Mouse (Mus musculus) hindbrain, embryonic 15.5 days (tissue): ENCODE data around the gene Speer4d. TPM values are rescaled to one million over a fixed set of nuclear protein-coding genes. Genes with fewer than 3 reads are reported as not detected.
"Not testable (repeated sequence)": the region's sequence is repeated elsewhere in the genome, so short reads cannot be mapped to it uniquely, and the experiment has no call there.

Source experiments
- ATAC-seq: fragments of 200-750 bp; cut with Nextera tagmentation; 2 replicates; pipeline ENCODE4 v1.8.0; 2017; ENCODE audit warnings: low read depth, moderate number of reproducible peaks, moderate TSS enrichment; ENCODE audit not compliant: low FRiP score
- H3K27ac ChIP-seq: fragments of 300-500 bp; sonication (generic); replicated peaks from 2 replicates; pipeline ENCODE4 v1.5.1; 2015; ENCODE audit warnings: mild to moderate bottlenecking, inconsistent platforms
- H3K27me3 ChIP-seq: fragments of 300-500 bp; sonication (generic); 2 replicates; pipeline ENCODE4 v1.6.1; 2015; ENCODE audit warnings: control low read depth, inconsistent platforms
- H3K36me3 ChIP-seq: fragments of 300-500 bp; sonication (generic); 2 replicates; pipeline ENCODE4 v1.6.1; 2015; ENCODE audit warnings: control low read depth, inconsistent platforms
- H3K4me1 ChIP-seq: fragments of 300-500 bp; sonication (generic); replicated peaks from 2 replicates; pipeline ENCODE4 v1.6.1; 2015; ENCODE audit warnings: control low read depth, inconsistent platforms
- H3K4me2 ChIP-seq: fragments of 300-500 bp; sonication (generic); 2 replicates; pipeline ENCODE4 v1.6.1; 2015; ENCODE audit warnings: moderate library complexity, mild to moderate bottlenecking, inconsistent platforms
- H3K4me3 ChIP-seq: fragments of 300-500 bp; sonication (generic); 2 replicates; pipeline ENCODE4 v1.5.1; 2015; ENCODE audit warnings: mild to moderate bottlenecking, inconsistent platforms
- H3K9ac ChIP-seq: fragments of 300-500 bp; sonication (generic); 2 replicates; pipeline ENCODE4 v1.6.1; 2015; ENCODE audit warnings: inconsistent platforms
- H3K9me3 ChIP-seq: fragments of 300-500 bp; sonication (generic); 2 replicates; pipeline ENCODE4 v1.6.1; 2016; ENCODE audit warnings: control low read depth, inconsistent platforms
- WGBS: fragments of 180-500 bp; shearing (Covaris S2); methylation state at CpG from one replicate; pipeline ENCODE4 v1.1.7; 2015; 5-methylcytosine and 5-hydroxymethylcytosine counted together
- polyA plus RNA-seq: library from polyadenylated mRNA; unstranded; fragments of >200 nt; fragmentation: Nextera tagmentation; extraction: Ambion mirVana; gene quantifications from 2 replicates; pipeline ENCODE4 v1.2.1, GENCODE M21; 2015

The Speer4d gene
- polyA plus RNA-seq, 1 experiment from 2014 or later, result not detected

DNA sequence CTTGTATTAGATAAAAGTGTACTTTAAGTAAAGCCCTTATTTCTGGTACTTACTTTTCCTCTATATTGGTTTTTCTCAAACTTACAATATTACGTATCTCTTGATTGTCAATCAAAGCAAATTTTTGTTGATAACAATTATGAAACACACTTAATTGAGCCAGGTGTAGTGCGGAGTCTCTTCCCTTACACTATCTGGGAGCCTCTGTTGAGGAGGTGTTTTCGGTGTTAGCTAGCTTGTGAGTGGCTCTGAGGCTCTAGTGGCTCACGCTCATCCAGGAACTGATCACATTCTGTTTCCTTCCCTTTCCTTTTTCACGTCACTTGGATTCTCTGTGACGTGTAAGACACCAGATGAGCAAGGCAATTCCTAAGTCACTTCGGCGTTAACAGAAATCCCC lies 15.3 kb upstream of the Speer4d start:
- H3K9me3 ChIP-seq, result peaks cover 17% of the 10 kb centered on the region
- not testable (repeated sequence) for H3K36me3 ChIP-seq, H3K4me3 ChIP-seq, H3K9ac ChIP-seq, H3K27me3 ChIP-seq, H3K4me2 ChIP-seq, ATAC-seq, H3K4me1 ChIP-seq, H3K27ac ChIP-seq
- WGBS, result 75% methylated on average over 8 of the region's 8 CpGs

DNA sequence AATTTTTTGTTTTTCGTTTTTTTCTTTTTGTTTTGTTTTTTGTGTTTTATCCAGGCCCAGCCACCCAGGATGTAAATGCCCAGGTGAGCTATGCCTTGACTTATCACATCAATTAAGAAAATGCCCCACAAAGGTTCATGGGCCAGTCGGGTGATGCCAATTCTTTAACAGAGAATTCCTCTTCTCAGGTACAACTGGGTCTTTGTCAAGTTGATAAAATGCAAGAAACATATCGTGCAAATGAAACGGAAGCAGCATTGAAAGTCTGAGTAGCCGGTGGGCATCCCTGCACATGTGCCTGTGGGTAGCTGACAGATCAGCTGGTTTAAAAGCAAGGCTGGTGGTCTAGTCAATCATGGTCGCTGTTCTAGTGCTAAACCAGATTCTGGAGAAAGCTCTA lies 12.2 kb upstream of the Speer4d start:
- not testable (repeated sequence) for H3K4me2 ChIP-seq, H3K4me1 ChIP-seq, H3K9me3 ChIP-seq, H3K36me3 ChIP-seq, H3K27me3 ChIP-seq, H3K27ac ChIP-seq, H3K4me3 ChIP-seq, H3K9ac ChIP-seq
- peak; percentile 54; the same call in 1 of the 2 replicates for ATAC-seq
- 69% methylated on average over 6 of the region's 6 CpGs for WGBS

DNA sequence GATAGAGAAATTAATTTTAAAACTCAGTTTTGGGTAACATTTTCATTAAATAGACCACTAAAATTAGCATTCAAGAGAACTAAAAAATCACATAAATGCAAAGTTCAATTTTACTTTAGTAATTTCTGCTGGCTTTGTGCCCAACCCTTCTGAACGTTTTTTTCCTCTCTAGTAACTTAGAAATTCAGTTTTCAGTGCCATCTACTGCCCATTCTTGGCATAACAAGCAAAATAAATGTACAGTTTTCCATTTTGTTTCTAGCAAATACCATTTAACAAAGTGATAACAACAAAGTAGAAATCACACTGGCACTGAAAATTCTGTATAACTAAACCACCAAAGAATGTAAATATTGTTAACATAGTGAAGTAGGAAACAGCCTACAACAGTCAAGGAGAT lies 8.2 kb upstream of the Speer4d start:
- H3K9me3 ChIP-seq, H3K27me3 ChIP-seq, H3K4me2 ChIP-seq, H3K27ac ChIP-seq, ATAC-seq, H3K4me1 ChIP-seq, H3K4me3 ChIP-seq, H3K9ac ChIP-seq, H3K36me3 ChIP-seq: not testable (repeated sequence)
- WGBS, result 9% methylated on average over 1 of the region's 1 CpGs

DNA sequence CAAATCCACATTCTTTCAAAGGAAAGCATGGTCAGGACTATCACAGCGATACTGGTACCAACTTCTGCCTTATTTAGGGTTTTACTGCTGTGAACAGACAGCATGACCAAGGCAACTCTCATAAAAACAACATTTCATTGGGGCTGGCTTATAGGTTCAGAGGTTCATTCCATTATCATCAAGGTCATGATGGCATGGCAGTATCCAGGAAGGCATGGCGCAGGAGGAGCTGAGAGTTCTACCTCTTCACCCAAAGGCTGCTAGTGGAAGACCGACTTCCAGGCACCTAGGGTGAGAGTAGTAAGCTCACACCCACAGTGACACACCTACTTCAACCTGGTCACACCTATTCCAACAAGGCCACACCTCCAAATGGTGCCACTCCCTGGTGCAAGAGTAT lies 2.7 kb upstream of the Speer4d start:
- not testable (repeated sequence) for H3K9me3 ChIP-seq, H3K9ac ChIP-seq, H3K4me1 ChIP-seq, ATAC-seq, H3K27ac ChIP-seq, H3K36me3 ChIP-seq, H3K27me3 ChIP-seq, H3K4me2 ChIP-seq, H3K4me3 ChIP-seq
- 79% methylated on average over 3 of the region's 3 CpGs for WGBS

DNA sequence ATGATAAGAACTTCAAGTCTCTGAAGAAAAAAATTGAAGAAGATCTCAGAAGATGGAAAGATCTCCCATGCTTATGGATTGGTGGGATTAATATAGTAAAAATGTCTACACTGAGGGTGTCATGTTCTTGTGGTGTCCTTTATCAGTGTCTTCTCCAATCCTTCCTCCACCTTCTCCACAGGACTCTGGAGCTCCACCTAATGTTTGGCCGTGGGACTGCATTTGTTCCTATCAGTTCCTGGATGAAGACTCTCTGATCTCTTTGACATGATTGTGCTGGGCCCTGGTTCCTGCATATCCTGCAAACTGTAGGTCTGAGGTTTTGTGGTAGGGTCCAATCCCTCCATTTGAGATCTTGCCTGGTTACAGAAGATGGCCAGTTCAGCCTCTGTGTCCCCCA lies 9.3 kb downstream of the Speer4d start:
- not testable (repeated sequence) for H3K4me3 ChIP-seq, H3K27ac ChIP-seq, H3K9me3 ChIP-seq, H3K36me3 ChIP-seq, H3K4me2 ChIP-seq, ATAC-seq, H3K4me1 ChIP-seq, H3K27me3 ChIP-seq, H3K9ac ChIP-seq
- 17% methylated on average over 1 of the region's 1 CpGs for WGBS

DNA sequence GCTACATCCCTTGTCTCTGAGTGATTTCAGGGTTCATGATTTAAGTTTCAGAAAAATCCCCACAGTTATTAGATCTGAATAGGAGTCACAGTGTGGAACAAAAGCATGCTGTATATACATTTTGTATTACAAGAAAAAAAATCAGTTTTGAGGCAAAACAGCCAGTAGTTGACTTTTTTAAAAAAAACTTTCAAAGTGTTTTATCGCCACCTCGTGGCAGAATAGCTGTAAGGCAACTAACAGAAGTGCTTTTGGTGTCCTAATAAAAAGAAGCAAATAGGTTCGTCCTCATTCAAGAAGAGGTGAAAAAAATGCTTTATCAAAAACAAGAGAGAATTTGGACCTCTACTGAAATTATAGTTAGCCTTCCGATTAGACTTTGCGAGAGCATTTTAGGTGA lies 11.2 kb downstream of the Speer4d start:
- H3K36me3 ChIP-seq, ATAC-seq, H3K27me3 ChIP-seq, H3K4me2 ChIP-seq, H3K9ac ChIP-seq, H3K4me1 ChIP-seq, H3K4me3 ChIP-seq, H3K27ac ChIP-seq, H3K9me3 ChIP-seq: not testable (repeated sequence)
- 36% methylated on average over 5 of the region's 5 CpGs for WGBS

DNA sequence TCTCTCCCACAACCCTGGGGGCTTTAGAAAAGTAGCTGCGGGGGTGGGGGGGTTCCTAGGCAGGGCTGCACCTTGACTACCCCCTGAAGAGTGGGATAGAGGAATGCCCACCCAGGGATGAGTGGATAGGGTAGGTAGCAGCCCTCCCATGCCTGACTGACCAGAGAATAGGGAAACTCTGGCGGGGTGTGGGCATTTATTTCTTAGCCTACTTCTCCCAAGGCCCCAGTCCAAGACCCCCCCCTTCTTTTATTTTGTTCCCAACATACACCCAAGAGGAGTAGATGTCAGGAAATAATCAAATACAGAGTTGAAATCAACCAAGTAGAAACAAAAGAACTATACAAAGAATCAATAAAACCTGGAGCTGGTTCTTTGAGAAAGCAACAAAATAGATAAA lies 18.8 kb downstream of the Speer4d start:
- not testable (repeated sequence) for H3K27me3 ChIP-seq, H3K4me2 ChIP-seq, H3K36me3 ChIP-seq, H3K4me1 ChIP-seq, H3K4me3 ChIP-seq, H3K9ac ChIP-seq, ATAC-seq, H3K27ac ChIP-seq
- 73% methylated on average over 2 of the region's 2 CpGs for WGBS
- H3K9me3 ChIP-seq, result peaks cover 23% of the 10 kb centered on the region

DNA sequence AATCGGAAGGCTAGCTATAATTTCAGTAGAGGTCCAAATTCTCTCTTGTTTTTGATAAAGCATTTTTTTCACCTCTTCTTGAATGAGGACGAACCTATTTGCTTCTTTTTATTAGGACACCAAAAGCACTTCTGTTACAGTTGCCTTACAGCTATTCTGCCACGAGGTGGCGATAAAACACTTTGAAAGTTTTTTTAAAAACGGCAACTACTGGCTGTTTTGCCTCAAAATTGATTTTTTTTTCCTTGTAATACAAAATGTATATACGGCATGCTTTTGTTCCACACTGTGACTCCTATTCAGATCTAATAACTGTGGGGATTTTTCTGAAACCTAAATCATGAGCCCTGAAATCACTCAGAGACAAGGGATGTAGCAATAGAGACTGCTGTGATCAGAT lies 26.8 kb downstream of the Speer4d start:
- not testable (repeated sequence) for H3K36me3 ChIP-seq, H3K9me3 ChIP-seq, H3K27me3 ChIP-seq, H3K27ac ChIP-seq, H3K4me1 ChIP-seq, H3K4me3 ChIP-seq, H3K9ac ChIP-seq, H3K4me2 ChIP-seq, ATAC-seq
- WGBS, result 28% methylated on average over 6 of the region's 6 CpGs

DNA sequence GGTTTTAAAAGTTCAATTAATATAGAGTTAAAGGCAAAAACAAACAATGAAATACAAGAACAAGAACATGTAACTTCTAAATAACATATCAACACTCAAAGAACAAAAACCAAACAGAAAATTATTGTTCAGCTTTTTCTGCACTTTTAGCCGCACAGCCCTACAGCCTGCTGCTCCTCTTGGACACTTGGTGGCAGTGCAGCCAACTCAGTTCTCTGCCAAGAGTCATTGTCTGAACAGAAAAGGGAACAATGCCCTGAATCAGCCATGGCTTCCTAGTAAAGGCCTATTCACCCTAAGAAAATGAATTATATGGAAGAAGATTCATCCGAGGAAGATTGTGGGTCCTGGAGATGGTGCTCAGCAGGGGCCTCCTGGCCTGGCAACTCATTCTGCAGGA lies 33.5 kb downstream of the Speer4d start:
- not testable (repeated sequence) for H3K27me3 ChIP-seq, H3K4me2 ChIP-seq, ATAC-seq, H3K9me3 ChIP-seq, H3K36me3 ChIP-seq, H3K4me1 ChIP-seq, H3K27ac ChIP-seq, H3K4me3 ChIP-seq, H3K9ac ChIP-seq
- WGBS, result 54% methylated on average over 2 of the region's 2 CpGs

DNA sequence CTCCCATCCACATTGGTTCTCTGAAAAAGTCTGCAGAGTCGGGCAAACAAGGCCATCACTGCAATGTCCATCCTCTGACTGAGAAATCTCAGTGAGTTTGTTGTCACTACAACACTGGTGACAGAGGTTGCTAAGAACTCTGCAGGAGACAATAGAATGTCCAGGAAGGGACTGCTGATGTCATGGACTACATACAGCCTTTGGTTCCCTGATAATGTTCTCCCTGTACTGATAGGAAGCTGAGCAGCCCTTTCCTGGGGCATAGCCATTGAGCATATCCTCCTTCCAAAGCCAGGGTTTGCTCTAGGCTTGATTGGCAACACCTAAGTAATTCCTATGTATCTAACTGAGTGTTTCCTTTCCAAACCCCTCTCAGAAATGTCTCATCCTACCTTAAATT lies 38.1 kb downstream of the Speer4d start, which contains the start of gene 4930572O03Rik:
Gene 4930572O03Rik, minus strand, starts transcription at position 101 of the 400 bp plus-strand sequence.
- not testable (repeated sequence) for H3K4me3 ChIP-seq, H3K27me3 ChIP-seq, H3K4me2 ChIP-seq, H3K9ac ChIP-seq, ATAC-seq, H3K4me1 ChIP-seq, H3K9me3 ChIP-seq, H3K27ac ChIP-seq, H3K36me3 ChIP-seq
- WGBS, result 79% methylated on average over 1 of the region's 1 CpGs

DNA sequence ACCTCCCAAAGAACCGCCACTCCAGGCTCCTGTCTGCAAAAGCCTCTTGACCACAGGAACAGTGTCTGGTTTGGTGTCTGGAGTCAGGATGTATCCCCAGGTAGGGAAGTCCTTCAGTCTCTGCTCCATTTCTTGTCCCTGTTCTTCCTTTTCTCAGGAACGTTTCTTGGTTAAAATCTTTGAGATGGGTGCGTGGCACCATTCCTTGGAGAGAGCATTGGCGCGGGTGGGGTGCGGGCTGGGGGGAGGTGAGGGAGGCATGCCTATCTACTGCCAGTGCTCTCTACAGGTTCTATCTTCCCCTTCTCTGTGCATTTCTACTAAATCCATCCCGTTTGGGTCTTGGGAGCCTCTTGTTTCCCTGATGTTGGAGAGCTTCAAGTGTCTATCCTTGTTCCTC lies 45.0 kb downstream of the Speer4d start:
- not testable (repeated sequence) for H3K36me3 ChIP-seq, H3K9ac ChIP-seq, H3K27me3 ChIP-seq, H3K27ac ChIP-seq, H3K4me1 ChIP-seq, H3K9me3 ChIP-seq, H3K4me2 ChIP-seq, H3K4me3 ChIP-seq, ATAC-seq
- WGBS, result 74% methylated on average over 7 of the region's 7 CpGs

DNA sequence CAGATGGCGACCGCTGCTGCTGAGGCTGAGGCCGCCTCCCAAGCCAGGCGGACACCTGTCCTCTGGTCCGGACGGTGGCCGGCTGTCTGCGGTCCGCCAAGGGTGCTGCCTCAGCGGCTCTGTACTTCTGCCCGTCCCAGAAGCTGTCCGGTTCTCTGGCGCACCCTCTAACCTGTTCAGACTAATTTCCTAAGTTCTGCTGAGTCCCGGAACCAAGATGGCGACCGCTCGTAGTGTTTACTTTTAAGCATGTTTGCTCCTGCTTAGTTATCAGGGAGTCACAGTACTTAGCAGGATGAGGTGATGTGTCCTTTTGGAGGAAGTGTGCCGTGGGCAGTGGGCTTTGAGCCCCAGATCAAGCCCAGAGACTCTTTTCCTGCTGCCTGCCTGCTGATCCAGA lies 51.9 kb downstream of the Speer4d start:
- 92% methylated on average over 15 of the region's 18 CpGs for WGBS
- H3K4me1 ChIP-seq, ATAC-seq: not testable (repeated sequence)

More for the DNA sequence above, 51.9 kb downstream of the Speer4d start:
- H3K4me3 ChIP-seq, H3K9ac ChIP-seq, H3K36me3 ChIP-seq, H3K27me3 ChIP-seq, H3K9me3 ChIP-seq, H3K4me2 ChIP-seq, H3K27ac ChIP-seq: not testable (repeated sequence)
